Mouse (Mus musculus): ENCODE measurements around the gene B230307C23Rik. TPM values are rescaled to one million over a fixed set of nuclear protein-coding genes. Genes with fewer than 3 reads are reported as not detected.
A peak's percentile ranks its signal among the peaks of the same experiment; 100 is the strongest.

B230307C23Rik gene
- polyA plus RNA-seq (2011; ENCODE audit: insufficient read length, low read depth, missing spikeins) = 13.8 and 25.3 TPM in 2 replicates

- Histone ChIP-seq H3K4me1 (ENCODE audit: control insufficient read depth, insufficient read depth, low read length) (0 out of 2 replicates have a peak, but pooled peaks cover 2% of the 10 kb centered on the region), H3K4me3 (ENCODE audit: insufficient read depth, low read length) (peak within 1 kb of the TSS; percentile 86), H3K27ac (ENCODE audit: insufficient read depth, low read length) (peak within 1 kb of the TSS; percentile 60)
- TF ChIP-seq CTCF (IDR thresholded peaks at IDR 0.05; ENCODE audit: borderline replicate concordance, insufficient read depth, low read length) (no peak), POLR2A (IDR thresholded peaks at IDR 0.05; ENCODE audit: low read depth, low read length) (peak; percentile 74)
Observed at GRCm38 (mm10) chr16:97996616-97997382, at the start of gene B230307C23Rik. B230307C23Rik (plus strand) TSS chr16:97997315.

- Histone ChIP-seq H3K4me3 (ENCODE audit: insufficient read depth, low read length) (no peak overlapping the region), H3K27ac (ENCODE audit: insufficient read depth, low read length) (no peak overlapping the region), H3K4me1 (ENCODE audit: control insufficient read depth, insufficient read depth, low read length) (peaks cover 2% of the 10 kb centered on the region; the same call in 1 of the 2 replicates)
- TF ChIP-seq POLR2A (IDR thresholded peaks at IDR 0.05; ENCODE audit: low read depth, low read length) (no peak), CTCF (IDR thresholded peaks at IDR 0.05; ENCODE audit: borderline replicate concordance, insufficient read depth, low read length) (no peak)
Observed at GRCm38 (mm10) chr16:97948836-97949235, 48.3 kb upstream of the B230307C23Rik start.

GRCm38 (mm10) chr16:97950061-97950460, 47.1 kb upstream of the B230307C23Rik start:
- TF ChIP-seq CTCF (IDR thresholded peaks at IDR 0.05; ENCODE audit: borderline replicate concordance, insufficient read depth, low read length) = no peak
- TF ChIP-seq POLR2A (IDR thresholded peaks at IDR 0.05; ENCODE audit: low read depth, low read length) = no peak
- Histone ChIP-seq H3K4me3 (ENCODE audit: insufficient read depth, low read length) (no peak overlapping the region), H3K4me1 (ENCODE audit: control insufficient read depth, insufficient read depth, low read length) (peaks cover 2% of the 10 kb centered on the region; the same call in 1 of the 2 replicates), H3K27ac (ENCODE audit: insufficient read depth, low read length) (no peak overlapping the region)

- H3K4me1 ChIP-seq (ENCODE audit: control insufficient read depth, insufficient read depth, low read length) = no peaks in the 10 kb centered on the region
- H3K27ac ChIP-seq (ENCODE audit: insufficient read depth, low read length) = no peak overlapping the region
Observed at GRCm38 (mm10) chr16:97952371-97952770, 44.7 kb upstream of the B230307C23Rik start.

GRCm38 (mm10) chr16:97952801-97953200, 44.3 kb upstream of the B230307C23Rik start:
- no peak overlapping the region for H3K4me3 ChIP-seq (ENCODE audit: insufficient read depth, low read length)
- H3K27ac ChIP-seq (ENCODE audit: insufficient read depth, low read length) = no peak overlapping the region
- H3K4me1 ChIP-seq (ENCODE audit: control insufficient read depth, insufficient read depth, low read length) = peaks cover 3% of the 10 kb centered on the region
- TF ChIP-seq POLR2A (IDR thresholded peaks at IDR 0.05; ENCODE audit: low read depth, low read length) = no peak
- no peak for TF ChIP-seq CTCF (IDR thresholded peaks at IDR 0.05; ENCODE audit: borderline replicate concordance, insufficient read depth, low read length)

More at GRCm38 (mm10) chr16:97952371-97952770, 44.7 kb upstream of the B230307C23Rik start:
- H3K4me3 ChIP-seq (ENCODE audit: insufficient read depth, low read length) = no peak overlapping the region
- TF ChIP-seq CTCF (IDR thresholded peaks at IDR 0.05; ENCODE audit: borderline replicate concordance, insufficient read depth, low read length) = no peak
- TF ChIP-seq POLR2A (IDR thresholded peaks at IDR 0.05; ENCODE audit: low read depth, low read length) = no peak

GRCm38 (mm10) chr16:97953300-97953699, 43.8 kb upstream of the B230307C23Rik start:
- no peak for TF ChIP-seq CTCF (IDR thresholded peaks at IDR 0.05; ENCODE audit: borderline replicate concordance, insufficient read depth, low read length)
- no peak for TF ChIP-seq POLR2A (IDR thresholded peaks at IDR 0.05; ENCODE audit: low read depth, low read length)
- peaks cover 6% of the 10 kb centered on the region for H3K4me1 ChIP-seq (ENCODE audit: control insufficient read depth, insufficient read depth, low read length)
- no peak overlapping the region for H3K27ac ChIP-seq (ENCODE audit: insufficient read depth, low read length)
- H3K4me3 ChIP-seq (ENCODE audit: insufficient read depth, low read length) = no peak overlapping the region

GRCm38 (mm10) chr16:97956011-97956410, 41.1 kb upstream of the B230307C23Rik start:
- H3K27ac ChIP-seq (ENCODE audit: insufficient read depth, low read length) = no peak overlapping the region
- peaks cover 8% of the 10 kb centered on the region for H3K4me1 ChIP-seq (ENCODE audit: control insufficient read depth, insufficient read depth, low read length)
- no peak overlapping the region for H3K4me3 ChIP-seq (ENCODE audit: insufficient read depth, low read length)
- TF ChIP-seq CTCF (IDR thresholded peaks at IDR 0.05; ENCODE audit: borderline replicate concordance, insufficient read depth, low read length) (no peak), POLR2A (IDR thresholded peaks at IDR 0.05; ENCODE audit: low read depth, low read length) (no peak)

- H3K4me3 ChIP-seq (ENCODE audit: insufficient read depth, low read length) = no peak overlapping the region
- peaks cover 8% of the 10 kb centered on the region for H3K4me1 ChIP-seq (ENCODE audit: control insufficient read depth, insufficient read depth, low read length)
- peak overlapping the region; percentile 42; the same call in 1 of the 2 replicates for H3K27ac ChIP-seq (ENCODE audit: insufficient read depth, low read length)
- TF ChIP-seq POLR2A (IDR thresholded peaks at IDR 0.05; ENCODE audit: low read depth, low read length) = no peak
- no peak for TF ChIP-seq CTCF (IDR thresholded peaks at IDR 0.05; ENCODE audit: borderline replicate concordance, insufficient read depth, low read length)
Observed at GRCm38 (mm10) chr16:97957626-97958025, 39.5 kb upstream of the B230307C23Rik start.

- TF ChIP-seq CTCF (IDR thresholded peaks at IDR 0.05; ENCODE audit: borderline replicate concordance, insufficient read depth, low read length) = no peak
- no peak for TF ChIP-seq POLR2A (IDR thresholded peaks at IDR 0.05; ENCODE audit: low read depth, low read length)
- Histone ChIP-seq H3K27ac (ENCODE audit: insufficient read depth, low read length) (no peak overlapping the region), H3K4me1 (ENCODE audit: control insufficient read depth, insufficient read depth, low read length) (peaks cover 8% of the 10 kb centered on the region), H3K4me3 (ENCODE audit: insufficient read depth, low read length) (no peak overlapping the region)
Observed at GRCm38 (mm10) chr16:97958401-97958973, 38.6 kb upstream of the B230307C23Rik start.

- H3K4me3 ChIP-seq (ENCODE audit: insufficient read depth, low read length) = no peak overlapping the region
- TF ChIP-seq POLR2A (IDR thresholded peaks at IDR 0.05; ENCODE audit: low read depth, low read length) = no peak
- no peak for TF ChIP-seq CTCF (IDR thresholded peaks at IDR 0.05; ENCODE audit: borderline replicate concordance, insufficient read depth, low read length)
- H3K27ac ChIP-seq (ENCODE audit: insufficient read depth, low read length) = no peak overlapping the region
- peaks cover 8% of the 10 kb centered on the region for H3K4me1 ChIP-seq (ENCODE audit: control insufficient read depth, insufficient read depth, low read length)
Observed at GRCm38 (mm10) chr16:97960348-97960747, 36.8 kb upstream of the B230307C23Rik start.

Measured in embryonic fibroblast, embryonic 13.5 days (primary cell).